Mouse (Mus musculus): ENCODE data around the gene Icam2. TPM values are rescaled to one million over a fixed set of nuclear protein-coding genes. Genes with fewer than 3 reads are reported as not detected.

Gene Icam2
- polyA plus RNA-seq (2012; ENCODE audit: low replicate concordance) = 11.7 and 25.0 TPM in 2 replicates

GRCm38 (mm10) chr11:106387791-106388216, at the start of gene Icam2:
Icam2 (minus strand) TSS chr11:106388075.

GRCm38 (mm10) chr11:106365366-106365765, 22.5 kb downstream of the Icam2 start, which contains the start of gene Prr29:
Prr29 (plus strand) TSS chr11:106365472.

GRCm38 (mm10) chr11:106353188-106353587, 34.7 kb downstream of the Icam2 start, which contains the start of gene Scn4a:
Scn4a (minus strand) TSS chr11:106353288.

Other genes with a start within 250 kb of the Icam2 start
- gene Gm10840, start 227.2 kb downstream of the Icam2 start, polyA plus RNA-seq (2012; ENCODE audit: low replicate concordance) = not detected in 2 replicates
- 142 and 144 TPM in 2 replicates for gene Limd2, start 227.2 kb downstream of the Icam2 start, polyA plus RNA-seq (2012; ENCODE audit: low replicate concordance)
- 49.2 and 63.9 TPM in 2 replicates for gene Strada, start 185.9 kb downstream of the Icam2 start, polyA plus RNA-seq (2012; ENCODE audit: low replicate concordance)
- 0.83 and 1.2 TPM in 2 replicates for gene Ccdc47, start 171.7 kb downstream of the Icam2 start, polyA plus RNA-seq (2012; ENCODE audit: low replicate concordance)
- 7.5 and 8.1 TPM in 2 replicates for gene Ddx42, start 171.1 kb downstream of the Icam2 start, polyA plus RNA-seq (2012; ENCODE audit: low replicate concordance)
- 3.1 and 16.8 TPM in 2 replicates for gene Ftsj3, start 132.0 kb downstream of the Icam2 start, polyA plus RNA-seq (2012; ENCODE audit: low replicate concordance)
- 8.9 and 18.7 TPM in 2 replicates for gene Psmc5, start 131.9 kb downstream of the Icam2 start, polyA plus RNA-seq (2012; ENCODE audit: low replicate concordance)
- 47.7 and 136 TPM in 2 replicates for gene Smarcd2, start 115.1 kb downstream of the Icam2 start, polyA plus RNA-seq (2012; ENCODE audit: low replicate concordance)
- 0.06 and 0.07 TPM in 2 replicates for gene Tcam1, start 111.4 kb downstream of the Icam2 start, polyA plus RNA-seq (2012; ENCODE audit: low replicate concordance)
- gene Gh, start 86.2 kb downstream of the Icam2 start, polyA plus RNA-seq (2012; ENCODE audit: low replicate concordance) = 0.21 TPM in 1 of 2 replicates, not detected in the other
- gene Cd79b, start 73.3 kb downstream of the Icam2 start, polyA plus RNA-seq (2012; ENCODE audit: low replicate concordance) = 49.5 and 90.7 TPM in 2 replicates
- 0.25 and 0.68 TPM in 2 replicates for gene Scn4a, start 34.8 kb downstream of the Icam2 start, polyA plus RNA-seq (2012; ENCODE audit: low replicate concordance)
- gene Prr29, start 22.6 kb downstream of the Icam2 start, polyA plus RNA-seq (2012; ENCODE audit: low replicate concordance) = 0.65 TPM in 1 of 2 replicates, not detected in the other
- 4.1 and 6.1 TPM in 2 replicates for gene Ern1, start 99.8 kb upstream of the Icam2 start, polyA plus RNA-seq (2012; ENCODE audit: low replicate concordance)
- 4.0 and 7.8 TPM in 2 replicates for gene Tex2, start 225.3 kb upstream of the Icam2 start, polyA plus RNA-seq (2012; ENCODE audit: low replicate concordance)